10 mouse cellular contexts compared by ENCODE assay signal in the genomic region with DNA sequence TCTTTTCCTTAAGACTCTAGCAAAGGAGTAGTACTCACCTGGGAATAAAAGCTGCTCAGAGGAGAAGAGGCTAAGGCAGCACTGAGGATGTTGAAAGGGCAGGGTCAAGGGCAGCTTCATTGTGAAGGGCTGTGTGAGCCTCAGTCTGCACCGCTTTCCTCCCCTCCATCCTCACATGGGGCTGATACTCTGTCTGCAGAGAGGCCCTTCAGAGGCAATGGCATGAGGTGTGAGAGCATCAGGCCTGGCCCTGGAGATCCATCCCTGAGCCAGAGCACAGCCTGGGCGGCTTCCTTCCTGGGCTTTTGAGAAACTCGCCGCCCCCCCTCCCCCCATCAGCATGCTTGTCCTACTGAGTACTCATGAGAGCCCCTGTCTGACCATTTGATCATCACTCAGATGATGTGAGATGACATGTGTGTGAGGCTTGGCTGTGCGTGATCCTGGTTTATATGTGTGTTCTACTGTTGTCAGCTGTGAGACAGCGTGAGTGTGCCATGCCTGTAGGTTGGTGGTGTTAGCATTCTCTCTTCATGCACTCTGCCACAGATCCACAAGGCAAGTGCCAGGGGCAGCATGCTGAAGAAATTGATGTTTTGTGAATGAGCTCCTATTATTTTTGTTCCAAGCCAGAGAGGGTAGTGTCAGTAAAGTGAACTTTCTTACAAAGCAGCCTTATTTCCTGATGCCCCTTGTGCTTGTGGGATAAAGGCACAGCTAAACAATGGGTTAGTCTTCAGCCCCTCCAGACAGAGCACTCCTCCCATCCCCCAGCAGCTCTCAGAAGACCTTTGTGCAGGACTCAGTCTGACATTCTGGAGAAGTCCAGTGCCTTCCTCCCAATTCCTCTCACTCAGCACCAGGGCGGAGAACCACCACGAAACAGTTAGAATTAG. TPM values are rescaled to one million over a fixed set of nuclear protein-coding genes. Genes with fewer than 3 reads are reported as not detected.
DNase-seq lines count a peak whose midpoint lies in the region; ATAC-seq and TF ChIP-seq lines count a peak whose summit lies in the region.
"Had no signal": no experiment of that assay in that cellular context is flagged by ENCODE, and none has a peak within 500 bp of the region (broad histone marks: within the 10 kb centered on the region; RNA-seq: fewer than 3 reads in every experiment).

No protein-coding gene starts in this region.

- no peaks in the 10 kb centered on the region for H3K36me3 ChIP-seq in heart, embryonic 12.5 days
- H3K36me3 ChIP-seq in lung, postnatal 0 days (ENCODE audit: insufficient read depth, low read length): no peaks in the 10 kb centered on the region
- no peaks in the 10 kb centered on the region for H3K36me3 ChIP-seq in intestine, embryonic 16.5 days (ENCODE audit: control insufficient read depth, insufficient read depth, low read length)
- H3K36me3 ChIP-seq in stomach, postnatal 0 days (ENCODE audit: control insufficient read depth, insufficient read depth, low read length): no peaks in the 10 kb centered on the region

- no peaks in the 10 kb centered on the region for H3K9me3 ChIP-seq in heart, embryonic 12.5 days (replicated peaks)
- no peaks in the 10 kb centered on the region for H3K9me3 ChIP-seq in lung, postnatal 0 days (ENCODE audit: low read length)
- no peaks in the 10 kb centered on the region for H3K9me3 ChIP-seq in intestine, embryonic 16.5 days (ENCODE audit: control insufficient read depth, low read length)
- no peaks in the 10 kb centered on the region for H3K9me3 ChIP-seq in stomach, postnatal 0 days (ENCODE audit: control insufficient read depth, low read length)

- H3K27ac ChIP-seq in heart, embryonic 12.5 days (ENCODE audit: poor library complexity, severe bottlenecking): peak overlapping the region; percentile 88
- H3K27ac ChIP-seq in lung, postnatal 0 days (ENCODE audit: low read length): peak overlapping the region; percentile 58; the same call in 1 of the 2 replicates
- H3K27ac ChIP-seq in intestine, embryonic 16.5 days (ENCODE audit: low read length): no peak overlapping the region
- H3K27ac ChIP-seq in stomach, postnatal 0 days (replicated peaks): 0 out of 2 replicates have a peak overlapping the region, but pooled peaks have one; percentile 13
- H3K27ac ChIP-seq: macrophage had no signal

- TF ChIP-seq EP300 in lung, postnatal 0 days (IDR thresholded peaks at IDR 0.05): no peak
- no peak for TF ChIP-seq EP300 in stomach, postnatal 0 days (optimal IDR thresholded peaks at IDR 0.05)

- 58% methylated on average over 8 of the region's 8 CpGs for WGBS in heart, embryonic 12.5 days
- 59% methylated on average over 8 of the region's 8 CpGs for WGBS in lung, postnatal 0 days
- WGBS in lung, adult 2 months: 61% methylated on average over 8 of the region's 8 CpGs
- 80% methylated on average over 8 of the region's 8 CpGs for WGBS in intestine, embryonic 16.5 days
- WGBS in stomach, postnatal 0 days: 82% methylated on average over 8 of the region's 8 CpGs

- H3K27me3 ChIP-seq in heart, embryonic 12.5 days (replicated peaks): no peaks in the 10 kb centered on the region
- H3K27me3 ChIP-seq in lung, postnatal 0 days (replicated peaks; ENCODE audit: insufficient read depth, low read length): no peaks in the 10 kb centered on the region
- no peaks in the 10 kb centered on the region for H3K27me3 ChIP-seq in intestine, embryonic 16.5 days (replicated peaks; ENCODE audit: control insufficient read depth, insufficient read depth, low read length)
- H3K27me3 ChIP-seq in stomach, postnatal 0 days (ENCODE audit: control insufficient read depth, insufficient read depth, low read length): no peaks in the 10 kb centered on the region

- H3K4me3 ChIP-seq in heart, embryonic 12.5 days: no peak overlapping the region
- no peak overlapping the region for H3K4me3 ChIP-seq in lung, postnatal 0 days (ENCODE audit: low read depth, low read length)
- H3K4me3 ChIP-seq in lung, adult 2 months (replicated peaks; ENCODE audit: extremely low read depth, low read depth, low read length): no peak overlapping the region
- H3K4me3 ChIP-seq in intestine, embryonic 16.5 days (ENCODE audit: low read length): no peak overlapping the region
- no peak overlapping the region for H3K4me3 ChIP-seq in stomach, postnatal 0 days (ENCODE audit: low read depth, low read length)

- peaks cover 90% of the 10 kb centered on the region for H3K4me1 ChIP-seq in heart, embryonic 12.5 days (replicated peaks)
- peaks cover 26% of the 10 kb centered on the region; the same call in 1 of the 2 replicates for H3K4me1 ChIP-seq in lung, postnatal 0 days (ENCODE audit: insufficient read depth, low read depth, low read length)
- H3K4me1 ChIP-seq in lung, adult 2 months (ENCODE audit: control insufficient read depth, insufficient read depth, low read length): peaks cover 33% of the 10 kb centered on the region
- peaks cover 39% of the 10 kb centered on the region for H3K4me1 ChIP-seq in intestine, embryonic 16.5 days (ENCODE audit: control insufficient read depth, insufficient read depth, low read length)
- peaks cover 11% of the 10 kb centered on the region for H3K4me1 ChIP-seq in stomach, postnatal 0 days (replicated peaks; ENCODE audit: control insufficient read depth, insufficient read depth)

- 0 out of 2 replicates have a peak, but pooled peaks have one; percentile 20 for ATAC-seq in heart, embryonic 12.5 days (ENCODE audit: insufficient number of reproducible peaks, low FRiP score)
- ATAC-seq in lung, postnatal 0 days: no peak
- ATAC-seq in intestine, embryonic 16.5 days: 0 out of 2 replicates have a peak, but pooled peaks have one; percentile 13
- ATAC-seq in stomach, postnatal 0 days (ENCODE audit: low FRiP score, low TSS enrichment): no peak

- no peak overlapping the region for H3K9ac ChIP-seq in heart, embryonic 12.5 days
- no peak overlapping the region for H3K9ac ChIP-seq in lung, postnatal 0 days (replicated peaks; ENCODE audit: low read depth)
- H3K9ac ChIP-seq in intestine, embryonic 16.5 days (ENCODE audit: low read depth, low read length): no peak overlapping the region
- no peak overlapping the region for H3K9ac ChIP-seq in stomach, postnatal 0 days (ENCODE audit: low read length)

- H3K4me2 ChIP-seq in heart, embryonic 12.5 days: no peak overlapping the region
- no peak overlapping the region for H3K4me2 ChIP-seq in lung, postnatal 0 days (replicated peaks; ENCODE audit: low read depth, low read length)
- no peak overlapping the region for H3K4me2 ChIP-seq in intestine, embryonic 16.5 days (ENCODE audit: low read depth, low read length)
- no peak overlapping the region for H3K4me2 ChIP-seq in stomach, postnatal 0 days (replicated peaks; ENCODE audit: low read depth)

- intact Hi-C loops in left cerebral cortex, postnatal 25 days (cut with DNase I): no loop called here

- TF ChIP-seq CTCF in lung, postnatal 0 days (IDR thresholded peaks at IDR 0.05): no peak
- TF ChIP-seq CTCF in lung, adult 2 months (IDR thresholded peaks at IDR 0.05; ENCODE audit: insufficient read depth, low read length): no peak
- no peak for TF ChIP-seq CTCF in stomach, postnatal 0 days (IDR thresholded peaks at IDR 0.05; ENCODE audit: low read depth)

- no peak for DNase-seq in heart, adult 18-20 months
- no peak for DNase-seq in lung, postnatal 0 days (ENCODE audit: low spot score)
- no peak for DNase-seq in lung, adult 2 months
- no peak for DNase-seq in stomach, postnatal 0 days (ENCODE audit: low spot score)
- DNase-seq in layer of hippocampus, postnatal 36 days: no peak
- DNase-seq in left cerebral cortex, postnatal 25 days (ENCODE audit: low spot score in 2 of 2): no peak
- DNase-seq: gastrocnemius, postnatal 25 days had no signal

- no peak for TF ChIP-seq POLR2A in lung, adult 2 months (IDR thresholded peaks at IDR 0.05; ENCODE audit: borderline replicate concordance, extremely low read depth, low read depth, low read length)

RNA-seq across cellular contexts. Expression of a gene that starts 32.5 kb away (rescaled TPM):
- polyA plus RNA-seq in heart, embryonic 12.5 days (2016; fragmentation: Nextera tagmentation; extraction: Ambion mirVana): 233 and 241 TPM in 2 replicates
- total RNA-seq in heart, adult 18-20 months (2021): 100 to 1,000 TPM; 219 to 232 TPM
- 95.2 and 106 TPM in 2 replicates for polyA plus RNA-seq in lung, postnatal 0 days (2015; fragmentation: Nextera tagmentation; extraction: Ambion mirVana)
- 167 and 180 TPM in 2 replicates for polyA plus RNA-seq in lung, adult 2 months (2012; rRNA removed)
- polyA plus RNA-seq in intestine, embryonic 16.5 days (2015; fragmentation: Nextera tagmentation; extraction: Ambion mirVana): 115 and 122 TPM in 2 replicates
- 60.9 and 66.3 TPM in 2 replicates for polyA plus RNA-seq in stomach, postnatal 0 days (2015; fragmentation: Nextera tagmentation; extraction: Ambion mirVana)
- total RNA-seq in layer of hippocampus, postnatal 36 days (2021): 10 to 100 TPM; 86.8 to 92.5 TPM
- total RNA-seq in left cerebral cortex, postnatal 25 days (2021): 100 to 1,000 TPM; 132 to 133 TPM

RNA-seq across cellular contexts. Expression of a gene that starts 45.7 kb away (rescaled TPM):
- 67.7 and 76.7 TPM in 2 replicates for polyA plus RNA-seq in heart, embryonic 12.5 days (2016; fragmentation: Nextera tagmentation; extraction: Ambion mirVana)
- 100 to 1,000 TPM; 284 to 364 TPM for total RNA-seq in heart, adult 18-20 months (2021)
- polyA plus RNA-seq in lung, postnatal 0 days (2015; fragmentation: Nextera tagmentation; extraction: Ambion mirVana): 96.7 and 106 TPM in 2 replicates
- polyA plus RNA-seq in lung, adult 2 months (2012; rRNA removed): 368 and 417 TPM in 2 replicates
- polyA plus RNA-seq in intestine, embryonic 16.5 days (2015; fragmentation: Nextera tagmentation; extraction: Ambion mirVana): 55.4 and 57.1 TPM in 2 replicates
- polyA plus RNA-seq in stomach, postnatal 0 days (2015; fragmentation: Nextera tagmentation; extraction: Ambion mirVana): 35.8 and 36.4 TPM in 2 replicates
- 100 to 1,000 TPM; 177 to 202 TPM for total RNA-seq in layer of hippocampus, postnatal 36 days (2021)
- total RNA-seq in left cerebral cortex, postnatal 25 days (2021): 100 to 1,000 TPM; 243 to 244 TPM

RNA-seq across cellular contexts. Expression of a gene that starts 59.4 kb away (rescaled TPM):
- polyA plus RNA-seq in heart, embryonic 12.5 days (2016; fragmentation: Nextera tagmentation; extraction: Ambion mirVana): 3.6 and 3.7 TPM in 2 replicates
- 1 to 10 TPM; 1.1 to 1.3 TPM for total RNA-seq in heart, adult 18-20 months (2021)
- polyA plus RNA-seq in lung, postnatal 0 days (2015; fragmentation: Nextera tagmentation; extraction: Ambion mirVana): 3.2 and 3.6 TPM in 2 replicates
- 2.4 and 105 TPM in 2 replicates for polyA plus RNA-seq in lung, adult 2 months (2012; rRNA removed)
- polyA plus RNA-seq in intestine, embryonic 16.5 days (2015; fragmentation: Nextera tagmentation; extraction: Ambion mirVana): 5.8 and 7.4 TPM in 2 replicates
- polyA plus RNA-seq in stomach, postnatal 0 days (2015; fragmentation: Nextera tagmentation; extraction: Ambion mirVana): 9.7 and 13.6 TPM in 2 replicates
- 1 to 10 TPM; 1.1 to 1.2 TPM for total RNA-seq in layer of hippocampus, postnatal 36 days (2021)
- total RNA-seq in left cerebral cortex, postnatal 25 days (2021): 1 to 10 TPM; 1.1 to 1.2 TPM

Comparison
In these comparisons a context has a peak if more than half of its experiments do, and no peak if none do; other contexts are left out.
1. ATAC-seq: peak in heart, embryonic 12.5 days (single experiment) and intestine, embryonic 16.5 days (single experiment); none in lung, postnatal 0 days (single experiment) and stomach, postnatal 0 days (single experiment).